In the genomic region with DNA sequence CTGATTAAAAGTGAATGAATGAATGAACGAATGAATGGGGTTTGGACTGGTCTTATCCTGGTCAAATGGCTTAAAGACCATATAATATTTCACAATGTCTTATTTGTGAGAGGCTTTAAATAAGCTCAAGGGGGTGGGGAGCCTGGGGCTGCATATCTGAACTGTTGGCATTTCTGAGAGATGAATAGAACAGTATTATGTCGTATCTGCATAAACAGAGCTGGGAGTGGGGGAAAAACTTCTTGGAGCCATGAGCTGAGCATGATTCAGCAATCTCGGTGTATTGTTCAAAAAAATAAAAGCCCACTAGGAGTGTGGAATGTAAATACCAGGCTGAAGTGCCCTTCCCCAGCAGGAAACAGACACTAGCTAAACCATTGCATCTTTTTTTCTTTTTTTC, we compare ENCODE assay signal across 11 mouse cellular contexts.
DNase-seq lines count a peak whose midpoint lies in the region; ATAC-seq and TF ChIP-seq lines count a peak whose summit lies in the region.
"Had no signal": no experiment of that assay in that cellular context is flagged by ENCODE, and none has a peak within 500 bp of the region (broad histone marks: within the 10 kb centered on the region; RNA-seq: fewer than 3 reads in every experiment).

No protein-coding gene starts in this region.

- H3K36me3 ChIP-seq in lung, embryonic 15.5 days: no peaks in the 10 kb centered on the region
- no peaks in the 10 kb centered on the region for H3K36me3 ChIP-seq in hindbrain, postnatal 0 days (ENCODE audit: insufficient read depth, low read length)
- H3K36me3 ChIP-seq in stomach, embryonic 14.5 days (ENCODE audit: control insufficient read depth, insufficient read depth, low read length): no peaks in the 10 kb centered on the region

- WGBS in lung, embryonic 15.5 days: 32% methylated on average over 3 of the region's 3 CpGs
- 21% methylated on average over 3 of the region's 3 CpGs for WGBS in hindbrain, postnatal 0 days
- WGBS in stomach, embryonic 14.5 days: 30% methylated on average over 3 of the region's 3 CpGs

- H3K4me1 ChIP-seq in lung, embryonic 15.5 days: 0 out of 2 replicates have a peak, but pooled peaks cover 4% of the 10 kb centered on the region
- no peaks in the 10 kb centered on the region for H3K4me1 ChIP-seq in hindbrain, postnatal 0 days (ENCODE audit: insufficient read depth, low read length)
- no peaks in the 10 kb centered on the region for H3K4me1 ChIP-seq in stomach, embryonic 14.5 days (ENCODE audit: control insufficient read depth, insufficient read depth, low read length)

- no peak overlapping the region for H3K4me2 ChIP-seq in lung, embryonic 15.5 days
- no peak overlapping the region for H3K4me2 ChIP-seq in hindbrain, postnatal 0 days (ENCODE audit: low read depth, low read length)
- no peak overlapping the region for H3K4me2 ChIP-seq in stomach, embryonic 14.5 days (replicated peaks; ENCODE audit: low read depth, low read length)

- H3K9me3 ChIP-seq in lung, embryonic 15.5 days: no peaks in the 10 kb centered on the region
- no peaks in the 10 kb centered on the region for H3K9me3 ChIP-seq in hindbrain, postnatal 0 days (ENCODE audit: low read length)
- no peaks in the 10 kb centered on the region for H3K9me3 ChIP-seq in stomach, embryonic 14.5 days (ENCODE audit: control insufficient read depth, low read depth, low read length)

- no peak for TF ChIP-seq CTCF in hindbrain, postnatal 0 days (IDR thresholded peaks at IDR 0.05; ENCODE audit: low read depth)

- peak; percentile 22 for DNase-seq in embryo, embryonic 10.5 days (ENCODE audit: low spot score)
- DNase-seq in embryo, embryonic 11 days: no peak
- DNase-seq in lung, postnatal 10 days: no peak
- no peak for DNase-seq in hindbrain, postnatal 0 days (ENCODE audit: low spot score)
- DNase-seq in layer of hippocampus, postnatal 25 days (ENCODE audit: extremely low spot score in 1 of 2, low spot score in 1 of 2): no peak
- DNase-seq in adrenal gland, postnatal 25 days: no peak
- DNase-seq: cerebellum, postnatal 36 days had no signal

- ATAC-seq in lung, embryonic 15.5 days (ENCODE audit: borderline replicate concordance, extremely low read depth, low FRiP score, low TSS enrichment): 0 out of 2 replicates have a peak, but pooled peaks have one; percentile 42
- peak; percentile 40 for ATAC-seq in hindbrain, postnatal 0 days
- ATAC-seq in stomach, embryonic 14.5 days (ENCODE audit: insufficient number of reproducible peaks, insufficient read depth, low FRiP score, low read depth): peak; percentile 73

- no peaks in the 10 kb centered on the region for H3K27me3 ChIP-seq in lung, embryonic 15.5 days
- H3K27me3 ChIP-seq in hindbrain, postnatal 0 days (ENCODE audit: insufficient read depth, low read length): no peaks in the 10 kb centered on the region
- H3K27me3 ChIP-seq in stomach, embryonic 14.5 days (ENCODE audit: control insufficient read depth, insufficient read depth, low read length): no peaks in the 10 kb centered on the region

- no peak overlapping the region for H3K27ac ChIP-seq in lung, embryonic 15.5 days
- no peak overlapping the region for H3K27ac ChIP-seq in hindbrain, postnatal 0 days
- H3K27ac ChIP-seq in stomach, embryonic 14.5 days (ENCODE audit: low read length): no peak overlapping the region
- H3K27ac ChIP-seq: liver, embryonic 14.5 days had no signal

- H3K4me3 ChIP-seq in lung, embryonic 15.5 days: no peak overlapping the region
- H3K4me3 ChIP-seq in hindbrain, postnatal 0 days (ENCODE audit: low read length): no peak overlapping the region
- H3K4me3 ChIP-seq in stomach, embryonic 14.5 days (ENCODE audit: low read depth, low read length): no peak overlapping the region
- H3K4me3 ChIP-seq: myocyte had no signal

- no peak overlapping the region for H3K9ac ChIP-seq in lung, embryonic 15.5 days
- no peak overlapping the region for H3K9ac ChIP-seq in hindbrain, postnatal 0 days (replicated peaks; ENCODE audit: low read length)
- H3K9ac ChIP-seq in stomach, embryonic 14.5 days (replicated peaks; ENCODE audit: low read depth, low read length): no peak overlapping the region
- H3K9ac ChIP-seq: liver, embryonic 14.5 days had no signal
